Mouse (Mus musculus) right cerebral cortex, postnatal 4 days (tissue): ENCODE results near the gene Pan2.

ENCODE experiments used
- DNase-seq: peaks from one replicate; pipeline ENCODE4 v3.0.0-alpha.2; 2022

Pan2 gene

GRCm38 (mm10) chr10:128336597-128336996, 33.5 kb downstream of the Pan2 start:
- no peak for DNase-seq

DNA sequence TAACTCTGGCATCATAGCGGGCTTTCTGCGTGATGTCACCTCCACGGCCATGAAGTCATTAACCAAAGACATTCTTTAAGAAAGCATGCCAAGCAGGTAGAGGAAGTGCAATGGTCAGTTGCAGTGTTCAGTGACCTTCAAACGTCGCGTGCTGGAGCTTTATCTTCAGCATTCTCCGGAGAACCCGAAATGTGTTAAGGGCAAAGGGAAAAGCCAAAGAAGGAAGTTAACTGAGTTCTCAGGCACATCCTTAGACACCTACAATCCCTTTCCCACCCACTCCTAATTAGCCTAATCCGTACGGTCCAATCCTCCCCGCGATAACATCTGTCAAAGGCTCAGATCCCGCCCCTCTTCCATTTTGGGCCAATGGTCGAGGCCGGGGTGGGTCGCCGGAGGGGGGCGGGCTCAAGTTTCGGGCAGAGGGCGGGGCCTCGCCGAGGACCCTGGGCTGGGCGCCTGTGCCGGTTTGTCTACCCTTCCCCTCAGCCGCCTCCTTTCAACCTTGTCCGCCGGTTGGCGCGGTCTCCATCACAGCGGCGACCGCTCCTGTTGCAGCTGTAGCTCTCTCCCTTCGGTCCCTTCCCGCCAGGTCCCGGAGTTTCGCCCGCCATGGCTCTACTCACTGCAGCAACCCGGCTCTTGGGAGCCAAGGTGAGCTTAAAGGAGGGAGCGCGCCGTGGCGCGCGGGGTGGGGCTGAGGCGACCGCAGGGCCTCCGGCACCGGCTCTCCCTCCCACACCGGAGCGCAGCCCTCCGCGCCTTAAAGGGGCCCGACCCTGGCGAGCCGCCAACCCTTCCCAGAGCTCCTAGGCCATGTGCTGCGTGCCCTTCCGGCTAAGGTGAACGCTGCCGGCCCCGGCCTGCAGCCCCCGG, 34.4 kb downstream of the Pan2 start, which contains the start of gene Cs:
TSS of gene Cs (plus strand) at position 429 of the 876 bp plus-strand sequence.
- DNase-seq = peak; percentile 96

DNA sequence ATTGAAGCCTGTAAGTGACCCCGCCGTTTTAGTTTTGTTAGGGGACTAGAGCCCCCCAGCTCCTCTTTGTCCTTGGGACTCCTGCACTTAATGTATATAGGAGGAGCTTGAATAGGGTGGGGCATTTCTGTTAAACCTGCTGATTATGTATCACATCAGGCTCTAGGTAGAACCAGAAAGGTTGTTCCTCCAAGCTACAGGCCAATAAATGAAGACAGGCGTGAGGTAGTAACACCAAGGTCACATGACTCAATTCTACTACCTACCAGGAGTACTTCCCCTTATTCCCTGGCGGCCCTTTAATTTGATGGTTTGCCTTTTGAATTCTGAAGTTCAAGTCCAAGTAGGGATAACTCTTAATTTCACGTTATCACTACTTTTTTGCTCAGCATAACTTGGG, 35.3 kb downstream of the Pan2 start:
- no peak for DNase-seq

DNA sequence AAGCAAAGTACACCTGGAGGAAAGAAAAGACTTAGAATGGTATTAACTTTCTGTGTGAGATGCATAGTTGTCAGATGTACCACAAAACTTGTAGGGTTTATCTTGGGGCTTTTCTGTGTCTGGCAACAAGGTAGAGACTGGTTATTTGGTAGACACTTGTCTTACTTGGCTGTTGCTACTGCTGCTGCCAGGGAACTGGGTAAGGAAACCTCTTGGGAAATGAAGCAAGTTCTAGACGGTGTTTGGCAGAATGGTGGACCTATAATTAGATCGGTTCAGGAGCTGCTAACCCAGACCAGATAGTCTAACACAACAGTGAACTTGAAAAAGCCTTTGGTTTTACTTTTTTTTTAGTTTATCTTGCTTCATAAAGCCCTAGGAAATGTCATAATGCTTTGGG, 35.8 kb downstream of the Pan2 start:
- no peak for DNase-seq

GRCm38 (mm10) chr10:128340257-128340656, 37.1 kb downstream of the Pan2 start:
- no peak for DNase-seq

GRCm38 (mm10) chr10:128343436-128343835, 40.3 kb downstream of the Pan2 start:
- no peak for DNase-seq

DNA sequence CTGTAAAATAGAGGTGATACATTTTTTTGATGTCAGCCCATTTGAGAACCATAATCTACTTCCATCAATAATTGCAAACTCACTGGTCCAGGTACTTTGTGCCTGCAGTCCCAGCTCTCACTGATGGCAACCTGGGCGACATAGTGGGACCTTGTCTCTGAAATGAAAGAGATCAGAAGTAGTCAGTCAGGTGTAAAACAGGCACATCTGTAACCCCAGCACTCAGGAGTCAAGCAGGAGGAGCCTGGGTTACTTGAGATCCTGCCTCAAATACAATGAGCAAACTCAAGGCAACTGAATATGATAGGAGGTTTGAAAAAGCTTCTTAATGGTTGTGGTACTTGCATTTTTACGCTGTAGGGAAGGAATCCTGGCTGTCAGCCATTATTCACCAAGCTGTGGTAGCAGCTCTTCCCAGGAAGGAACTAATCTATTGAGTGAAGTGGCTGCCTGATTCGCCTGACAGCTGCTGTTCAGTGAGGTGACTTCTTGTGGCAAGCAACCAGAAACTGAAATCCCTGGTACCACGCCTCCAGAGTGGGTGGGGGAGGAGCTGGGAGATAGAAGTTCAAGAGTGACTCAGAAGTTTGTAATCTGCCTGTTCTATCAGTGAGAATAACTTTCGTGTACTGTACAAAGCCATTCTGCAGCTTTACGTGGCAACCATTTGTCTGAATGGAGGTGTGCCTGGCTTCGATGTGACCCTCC, 41.6 kb downstream of the Pan2 start:
- peak; percentile 6 for DNase-seq

DNA sequence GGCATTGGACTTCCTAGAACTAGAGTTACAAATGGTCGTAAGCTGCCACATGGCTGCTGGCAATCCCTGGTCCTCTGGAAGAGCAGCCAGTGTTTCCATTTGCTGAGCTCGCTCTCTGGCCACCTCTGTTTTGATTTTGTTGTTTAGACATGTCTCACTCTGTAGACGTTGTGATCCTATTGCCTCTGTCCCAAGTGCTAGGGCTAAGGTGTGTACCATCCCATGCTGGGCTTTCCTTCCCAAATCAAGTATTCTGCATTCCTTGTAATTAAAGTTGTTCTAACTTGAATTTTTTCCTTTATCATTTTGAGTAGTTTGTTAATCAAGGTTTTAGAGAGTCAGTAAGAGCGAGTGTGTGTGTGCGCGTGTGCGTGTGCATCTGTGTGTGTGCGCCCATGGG, 44.4 kb downstream of the Pan2 start:
- DNase-seq = no peak

GRCm38 (mm10) chr10:128358796-128359195, 55.7 kb downstream of the Pan2 start:
- DNase-seq = peak; percentile 60

DNA sequence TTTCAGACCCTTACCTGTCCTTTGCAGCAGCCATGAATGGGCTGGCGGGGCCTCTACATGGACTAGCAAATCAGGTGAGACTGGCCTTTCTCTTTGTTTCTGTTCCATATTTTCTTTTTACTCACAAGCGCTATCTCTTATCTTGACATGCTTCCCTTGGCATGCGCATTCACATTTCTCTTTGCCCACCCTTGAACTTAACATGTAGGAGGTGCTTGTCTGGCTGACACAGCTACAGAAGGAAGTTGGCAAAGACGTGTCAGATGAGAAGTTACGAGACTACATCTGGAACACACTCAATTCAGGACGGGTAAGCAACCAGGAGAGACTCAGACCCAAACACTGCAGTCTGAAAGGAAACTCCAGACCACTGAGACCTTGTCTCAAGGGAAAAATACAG, 56.1 kb downstream of the Pan2 start:
- DNase-seq = no peak

DNA sequence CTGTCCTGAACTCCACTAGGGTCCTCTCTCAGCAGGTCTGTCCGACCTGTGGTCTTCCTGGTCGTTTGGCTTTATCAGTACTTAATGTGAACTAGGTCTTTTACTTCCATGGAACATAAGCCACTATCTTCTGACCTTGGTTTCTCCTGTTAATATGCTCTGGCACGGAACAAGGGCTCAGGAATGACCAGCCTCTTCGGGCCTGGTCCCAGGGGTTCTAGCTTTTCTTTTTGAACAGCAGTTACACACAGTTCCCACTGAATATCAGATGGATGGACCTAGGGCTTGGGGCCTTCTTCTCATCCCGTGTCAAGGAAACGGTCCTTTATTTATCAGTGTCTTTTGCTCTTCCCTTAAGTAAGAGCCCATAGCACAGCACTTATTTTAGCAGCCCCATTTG, 58.7 kb downstream of the Pan2 start:
- DNase-seq = no peak

- no peak for DNase-seq
Measured at GRCm38 (mm10) chr10:128362568-128362967, 59.4 kb downstream of the Pan2 start.

DNA sequence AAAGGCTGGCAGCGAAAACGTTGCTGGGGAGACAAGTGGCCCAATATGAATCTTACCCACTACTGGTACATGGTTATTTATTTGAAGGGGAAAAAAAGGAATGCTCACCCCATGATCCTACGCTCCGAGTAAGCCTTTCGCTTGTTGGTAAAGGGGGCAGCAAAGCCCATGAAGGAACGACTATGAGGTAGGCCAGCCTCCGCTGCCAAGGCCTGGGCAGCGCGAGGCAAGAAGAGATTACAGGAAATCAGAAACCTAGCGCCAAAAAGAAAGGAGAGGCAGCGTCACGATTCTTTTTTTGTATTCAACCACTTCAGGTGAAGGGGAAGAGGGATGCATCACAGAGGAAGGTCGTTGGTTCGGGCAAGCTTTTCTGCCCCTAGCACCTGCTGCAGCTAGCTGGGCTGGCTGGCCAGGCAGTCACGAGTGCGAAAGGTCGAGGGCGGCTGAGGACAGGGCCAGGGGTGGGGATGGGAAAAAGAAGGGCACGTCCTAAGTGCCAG, 64.8 kb downstream of the Pan2 start:
- DNase-seq = no peak

- peak; percentile 81 for DNase-seq
Measured at GRCm38 (mm10) chr10:128368402-128369217, 65.5 kb downstream of the Pan2 start, which contains the start of gene Coq10a. Gene Coq10a, minus strand, starts transcription at chr10:128368997.

DNA sequence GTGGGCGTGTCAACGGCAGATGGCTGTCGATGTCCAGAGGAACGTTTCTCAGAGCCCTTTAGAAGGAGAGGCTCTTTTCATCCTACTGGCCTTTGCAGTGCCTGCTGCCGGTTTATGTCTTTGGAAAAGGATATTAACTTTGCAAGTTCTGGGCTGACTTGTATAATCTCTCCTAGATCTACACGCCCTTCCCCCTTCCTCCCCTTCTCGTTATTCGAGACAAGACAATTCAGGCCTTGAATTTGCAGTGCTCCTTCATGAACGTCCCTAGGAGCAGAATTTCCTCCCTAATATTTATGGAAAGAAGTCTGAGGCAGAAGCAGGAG, 66.0 kb downstream of the Pan2 start:
- DNase-seq = no peak

GRCm38 (mm10) chr10:128369599-128369998, 66.5 kb downstream of the Pan2 start:
- no peak for DNase-seq

- no peak for DNase-seq
Measured at GRCm38 (mm10) chr10:128370021-128370420, 66.9 kb downstream of the Pan2 start.

DNA sequence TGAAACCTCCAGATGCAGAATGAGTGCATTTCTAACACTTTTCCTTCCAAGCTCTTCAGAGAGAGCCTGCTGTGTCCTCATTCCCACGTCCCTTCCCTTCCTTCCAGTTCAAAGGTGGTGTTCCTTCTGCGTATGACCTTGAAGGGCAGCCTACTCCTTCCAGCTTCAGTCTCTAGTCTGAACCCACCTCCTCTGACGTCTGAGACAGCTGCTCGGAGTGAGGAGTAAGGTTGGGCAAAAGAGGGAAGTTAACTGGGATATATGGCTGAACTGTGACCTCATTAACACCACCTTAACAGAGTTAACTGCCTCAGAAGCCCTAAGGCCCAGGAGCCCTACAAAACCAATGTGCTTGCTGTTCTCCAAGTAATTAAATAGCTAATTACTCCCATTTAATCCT, 67.5 kb downstream of the Pan2 start:
- no peak for DNase-seq
